Mouse (Mus musculus): Measurements from ENCODE around the gene Dll4.

The Dll4 gene

GRCm38 (mm10) chr2:119325568-119326143 is at the start of gene Dll4:
TSS of gene Dll4 (plus strand) at chr2:119325784.
- no peak for DNase-seq (ENCODE audit: low read depth, low spot score)

DNA sequence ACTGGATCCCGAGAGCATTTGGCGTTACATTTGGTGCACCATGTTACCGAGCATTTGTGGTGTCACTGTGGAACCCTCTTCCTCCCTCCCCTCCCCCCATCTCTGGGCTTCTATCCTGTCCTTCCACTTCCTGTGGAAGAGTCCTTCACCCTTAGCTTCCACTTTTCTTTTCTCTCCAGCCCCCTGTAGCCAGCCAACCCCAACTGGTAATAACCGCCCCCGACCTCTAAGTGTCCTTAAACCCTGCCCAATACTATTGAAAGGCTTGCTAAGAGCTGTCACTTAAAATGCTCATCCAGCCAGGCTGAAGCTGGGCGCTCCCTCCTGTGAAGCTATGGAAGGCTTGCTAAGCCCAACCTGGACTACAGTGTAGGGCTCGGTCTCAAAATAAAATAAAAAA is 48.7 kb upstream of the Dll4 start:
- no peak for DNase-seq (ENCODE audit: low read depth, low spot score)

- no peak for DNase-seq (ENCODE audit: low read depth, low spot score)
These were observed 47.8 kb upstream of the Dll4 start for GRCm38 (mm10) chr2:119277810-119278209.

DNA sequence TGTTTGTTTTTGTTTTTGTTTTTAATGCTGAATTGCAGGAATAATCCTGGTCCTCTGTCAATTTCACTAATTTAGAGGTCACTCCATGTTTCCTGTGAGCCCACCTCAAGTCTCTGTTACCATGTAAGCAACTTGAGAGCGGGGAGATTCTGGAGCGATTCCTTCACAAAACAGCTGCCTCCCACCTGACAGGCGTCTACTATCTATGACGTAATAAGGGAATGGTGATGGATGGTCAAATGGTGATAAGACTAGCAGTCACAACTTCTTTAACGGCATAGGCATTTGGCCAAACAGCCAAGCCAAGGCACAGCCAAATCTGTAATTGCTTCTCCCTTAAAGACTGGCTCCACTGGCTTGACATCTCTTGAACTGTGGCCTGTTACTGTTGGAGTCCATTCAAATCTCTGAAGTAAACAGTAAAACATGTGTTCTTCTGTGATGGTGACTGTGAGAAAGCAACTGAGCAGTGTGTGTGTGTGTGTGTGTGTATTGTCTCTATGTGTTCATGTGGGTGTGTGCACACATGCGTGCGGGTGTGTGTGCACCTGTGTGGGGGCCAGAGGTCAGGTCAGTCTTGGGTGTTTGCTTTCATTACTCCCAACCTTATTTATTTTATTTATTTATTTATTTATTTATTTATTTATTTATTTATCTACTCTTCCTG is 43.6 kb upstream of the Dll4 start:
- DNase-seq (ENCODE audit: low read depth, low spot score), result no peak

DNA sequence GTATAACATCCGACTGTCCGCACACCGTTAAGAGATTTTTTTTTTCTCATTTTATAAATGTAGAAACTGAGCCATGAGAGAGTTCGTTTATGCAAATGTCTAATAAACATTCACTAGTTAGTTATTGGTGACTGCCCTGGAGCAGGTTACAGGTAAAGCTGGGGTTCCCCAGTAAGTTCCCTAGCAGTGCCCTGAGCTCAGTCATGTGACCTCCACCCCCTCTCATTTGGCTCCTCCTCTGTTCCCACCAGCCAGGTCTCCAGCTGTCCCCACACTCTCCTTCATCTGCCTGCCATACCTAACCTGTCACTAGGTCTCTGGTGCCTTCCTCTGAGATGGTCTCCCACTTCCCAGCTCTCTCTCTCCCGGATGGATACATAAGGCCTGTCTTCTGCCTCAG is 38.2 kb upstream of the Dll4 start:
- no peak for DNase-seq (ENCODE audit: low read depth, low spot score)

GRCm38 (mm10) chr2:119288270-119288882 is 37.2 kb upstream of the Dll4 start, which contains the start of gene Vps18:
TSS of gene Vps18 (plus strand) at chr2:119288740.
- peak; percentile 98 for DNase-seq (ENCODE audit: low read depth, low spot score)

GRCm38 (mm10) chr2:119289014-119289416 is 36.6 kb upstream of the Dll4 start:
- no peak for DNase-seq (ENCODE audit: low read depth, low spot score)

DNA sequence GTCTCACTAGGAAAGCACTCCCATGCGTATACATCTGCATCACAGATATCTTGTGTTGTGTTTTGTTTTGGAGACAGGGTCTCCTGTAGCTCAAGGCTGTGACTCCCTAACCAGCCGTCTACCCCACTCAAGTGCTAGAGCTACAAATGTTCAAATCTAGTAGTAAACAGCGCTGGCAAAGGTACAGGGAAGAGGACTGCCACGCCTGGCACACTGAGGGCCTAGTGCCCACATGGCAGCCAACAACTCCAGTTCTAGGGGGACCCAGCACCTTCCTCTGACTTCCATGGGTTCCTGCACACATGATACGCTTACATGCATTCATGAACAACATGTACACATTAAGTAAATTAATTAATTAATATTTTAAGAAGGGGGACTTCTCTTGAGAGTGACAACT is 33.3 kb upstream of the Dll4 start:
- DNase-seq (ENCODE audit: low read depth, low spot score), result no peak

DNA sequence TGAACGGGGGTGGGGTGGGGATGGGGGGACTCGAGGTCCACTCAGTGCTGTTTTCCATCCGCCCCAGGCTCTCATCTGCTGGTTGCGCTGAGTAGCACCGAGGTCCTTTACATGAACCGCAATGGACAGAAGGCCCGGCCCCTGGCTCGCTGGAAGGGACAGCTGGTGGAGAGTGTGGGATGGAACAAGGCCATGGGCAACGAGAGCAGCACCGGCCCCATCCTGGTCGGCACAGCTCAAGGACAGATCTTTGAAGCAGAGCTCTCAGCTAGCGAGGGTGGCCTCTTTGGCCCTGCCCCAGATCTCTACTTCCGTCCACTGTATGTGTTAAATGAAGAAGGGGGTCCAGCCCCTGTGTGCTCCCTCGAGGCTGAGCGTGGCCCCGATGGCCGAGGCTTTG is 32.7 kb upstream of the Dll4 start:
- no peak for DNase-seq (ENCODE audit: low read depth, low spot score)

DNA sequence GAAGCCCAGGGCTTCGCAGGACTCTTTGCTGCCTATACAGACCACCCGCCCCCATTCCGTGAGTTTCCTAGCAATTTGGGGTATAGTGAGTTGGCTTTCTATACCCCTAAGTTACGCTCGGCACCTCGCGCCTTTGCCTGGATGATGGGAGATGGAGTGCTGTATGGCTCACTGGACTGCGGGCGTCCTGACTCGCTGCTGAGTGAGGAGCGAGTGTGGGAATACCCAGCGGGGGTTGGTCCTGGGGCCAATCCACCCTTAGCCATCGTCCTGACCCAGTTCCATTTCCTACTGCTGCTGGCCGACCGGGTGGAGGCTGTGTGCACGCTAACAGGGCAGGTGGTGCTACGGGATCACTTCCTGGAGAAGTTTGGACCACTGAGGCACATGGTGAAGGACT is 32.3 kb upstream of the Dll4 start:
- DNase-seq (ENCODE audit: low read depth, low spot score), result no peak

- DNase-seq (ENCODE audit: low read depth, low spot score), result no peak
These were observed 31.7 kb upstream of the Dll4 start for GRCm38 (mm10) chr2:119293776-119294390.

DNA sequence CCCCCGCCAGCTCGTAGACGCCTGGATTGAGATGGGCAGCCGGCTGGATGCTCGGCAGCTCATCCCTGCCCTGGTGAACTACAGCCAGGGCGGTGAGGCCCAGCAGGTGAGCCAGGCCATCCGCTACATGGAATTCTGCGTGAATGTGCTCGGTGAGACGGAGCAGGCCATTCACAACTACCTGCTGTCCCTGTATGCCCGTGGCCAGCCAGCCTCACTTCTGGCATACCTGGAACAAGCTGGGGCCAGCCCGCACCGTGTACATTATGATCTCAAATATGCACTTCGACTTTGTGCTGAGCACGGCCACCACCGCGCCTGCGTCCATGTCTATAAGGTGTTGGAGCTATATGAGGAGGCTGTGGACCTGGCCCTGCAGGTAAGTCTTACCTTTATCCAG is 31.2 kb upstream of the Dll4 start:
- DNase-seq (ENCODE audit: low read depth, low spot score), result no peak

GRCm38 (mm10) chr2:119296756-119297155 is 28.8 kb upstream of the Dll4 start:
- DNase-seq (ENCODE audit: low read depth, low spot score), result no peak

GRCm38 (mm10) chr2:119297506-119297905 is 28.1 kb upstream of the Dll4 start:
- DNase-seq (ENCODE audit: low read depth, low spot score), result no peak

- no peak for DNase-seq (ENCODE audit: low read depth, low spot score)
These were observed 27.3 kb upstream of the Dll4 start for GRCm38 (mm10) chr2:119298330-119298729.

GRCm38 (mm10) chr2:119298839-119299238 is 26.7 kb upstream of the Dll4 start:
- no peak for DNase-seq (ENCODE audit: low read depth, low spot score)

- DNase-seq (ENCODE audit: low read depth, low spot score), result peak; percentile 69
These were observed 25.4 kb upstream of the Dll4 start for GRCm38 (mm10) chr2:119299981-119300818.

DNA sequence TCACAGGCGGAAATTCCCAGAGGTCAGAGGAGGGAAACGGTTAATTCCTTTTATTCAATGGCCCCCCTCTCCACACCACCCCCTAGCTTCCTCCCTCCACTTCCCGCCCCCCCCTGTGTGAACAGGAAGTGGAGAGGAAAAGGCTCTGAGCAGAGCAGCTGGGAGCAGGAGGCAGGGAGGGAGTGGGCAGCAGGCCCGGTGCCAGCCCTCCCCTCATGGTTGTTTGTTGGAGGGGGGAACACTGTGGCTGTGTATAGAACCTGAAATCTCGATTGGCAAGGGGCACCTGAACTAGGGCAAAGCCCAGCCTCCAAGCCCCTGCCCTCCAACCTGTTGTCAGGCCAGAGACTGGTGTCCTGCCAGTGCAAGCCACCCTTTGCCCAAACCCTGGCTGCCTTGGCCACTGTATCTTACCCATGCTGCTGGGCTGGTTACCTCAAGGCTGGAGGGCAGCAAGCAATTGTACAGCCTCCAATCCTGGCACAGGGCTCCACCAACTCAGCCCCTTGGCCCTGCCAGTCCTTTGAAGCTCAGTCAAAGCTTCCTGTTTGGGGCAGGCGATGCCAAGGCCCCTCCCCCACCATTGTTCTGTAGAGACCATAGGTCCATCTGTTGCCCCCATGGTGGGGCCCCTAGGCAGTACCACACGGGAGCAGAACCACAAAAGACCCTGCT is 24.6 kb upstream of the Dll4 start:
- no peak for DNase-seq (ENCODE audit: low read depth, low spot score)

GRCm38 (mm10) chr2:119302876-119303275 is 22.7 kb upstream of the Dll4 start:
- DNase-seq (ENCODE audit: low read depth, low spot score), result no peak

DNA sequence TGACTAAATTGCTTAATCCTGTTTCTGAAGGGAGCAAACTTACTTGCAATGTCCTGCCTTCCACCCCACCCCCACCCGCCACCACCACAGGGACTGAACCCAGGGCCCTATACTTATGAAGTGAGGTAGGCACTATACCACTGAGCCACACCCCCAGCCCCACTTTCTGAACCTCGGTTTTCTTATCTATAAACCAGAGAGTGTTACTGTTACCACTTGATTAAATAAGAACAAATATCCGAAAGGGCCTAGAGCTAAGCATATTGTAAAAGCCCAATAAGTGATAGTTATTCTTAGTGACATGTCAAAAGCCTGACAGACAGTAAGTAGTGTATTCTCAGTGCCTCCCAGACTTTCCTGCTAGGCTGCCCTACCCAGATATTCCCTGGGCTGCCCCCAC is 21.2 kb upstream of the Dll4 start:
- no peak for DNase-seq (ENCODE audit: low read depth, low spot score)

GRCm38 (mm10) chr2:119304798-119305208 is 20.8 kb upstream of the Dll4 start:
- no peak for DNase-seq (ENCODE audit: low read depth, low spot score)

Measured in retina, postnatal 7 days (tissue).